Mouse (Mus musculus): Measurements from ENCODE around the gene Vamp3.

The Vamp3 gene

DNA sequence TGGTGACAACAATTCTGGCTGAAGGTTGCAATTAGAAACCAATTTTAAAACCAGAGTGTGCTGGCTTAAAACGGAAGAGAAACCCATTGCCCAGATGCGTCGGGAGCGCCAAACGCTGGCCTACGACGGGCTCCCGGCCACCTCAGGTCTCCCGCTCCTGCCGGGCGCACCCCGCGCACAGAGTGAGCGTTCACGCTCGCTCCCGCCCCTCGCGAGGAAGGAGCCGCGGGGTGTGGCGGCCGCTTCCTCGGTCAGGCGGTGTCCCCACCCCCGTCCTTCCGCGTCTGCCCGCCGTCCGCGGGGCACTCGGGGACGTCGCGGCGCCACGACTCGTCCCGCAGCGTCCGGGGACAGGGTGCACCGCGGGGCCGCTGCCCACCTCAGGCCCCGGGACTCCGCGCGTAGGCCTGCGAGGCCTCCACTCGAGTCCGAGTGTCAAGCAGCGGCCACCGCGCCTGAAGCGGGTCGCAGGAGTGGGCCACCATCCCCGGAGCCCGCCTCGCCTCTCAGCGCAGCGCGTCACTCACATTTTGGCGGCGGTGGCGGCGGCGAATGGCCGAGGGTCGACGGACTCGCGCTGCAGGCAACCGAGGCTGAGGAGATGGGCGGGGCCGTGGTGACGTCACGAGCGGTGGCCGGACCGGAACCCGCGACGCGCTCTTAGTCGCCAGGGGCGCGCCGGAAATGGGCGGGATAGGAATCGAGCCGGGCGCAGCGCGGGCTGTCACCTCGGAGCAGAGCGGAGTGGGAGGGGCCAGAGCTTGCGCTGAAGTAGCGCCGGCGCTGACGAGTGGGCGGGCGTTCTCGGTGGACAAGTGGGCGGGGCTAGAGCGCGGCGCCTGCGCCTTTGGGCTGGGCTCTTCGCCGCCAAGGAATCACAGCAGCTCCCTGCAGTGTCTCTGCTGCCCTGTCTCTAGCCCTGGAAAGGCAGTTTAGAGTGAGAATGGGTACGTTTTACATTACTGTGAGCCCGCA is at the start of gene Vamp3:
Gene Vamp3 (minus strand): TSS at position 617 of the 975 bp plus-strand sequence.
- peak; percentile 72 for DNase-seq (ENCODE audit: extremely low read depth, low read depth)

DNA sequence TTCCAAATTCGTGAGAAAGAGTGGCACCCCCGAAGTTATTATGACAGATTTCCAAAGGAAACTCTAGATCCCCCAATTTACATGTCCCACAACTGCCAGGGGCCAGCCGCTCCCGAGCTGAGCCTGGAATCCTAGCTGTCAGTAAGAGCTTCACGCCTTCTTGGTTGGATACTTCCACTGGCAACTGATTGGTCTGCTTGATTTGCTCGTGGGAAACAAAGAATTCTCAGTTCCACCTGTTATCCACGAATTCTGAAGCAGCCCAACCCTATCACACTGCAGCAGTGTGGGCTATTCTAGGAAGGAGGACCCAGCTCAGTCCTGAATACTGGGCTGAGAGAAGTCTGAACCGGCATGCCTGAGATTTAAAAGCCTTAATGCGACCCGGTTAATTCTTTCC is 48.7 kb upstream of the Vamp3 start:
- no peak for DNase-seq (ENCODE audit: extremely low read depth, low read depth)

DNA sequence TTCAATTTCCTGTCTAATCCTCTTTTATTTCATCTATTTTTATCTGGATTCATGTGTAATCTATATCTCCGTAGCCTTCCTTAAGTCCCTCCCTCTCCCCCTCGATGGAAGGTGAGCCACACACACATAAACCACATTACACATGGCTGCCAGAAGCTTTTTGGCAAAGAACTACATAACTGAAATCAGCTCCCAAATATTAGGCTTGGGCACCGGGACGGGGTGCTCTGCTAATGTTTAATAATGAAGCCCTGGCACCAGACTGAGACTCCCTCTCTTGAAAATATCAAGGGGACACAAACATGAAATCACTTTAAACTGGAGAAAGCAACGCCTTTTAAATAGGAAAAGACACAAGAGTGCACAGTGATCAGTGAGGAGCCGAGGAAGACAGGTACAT is 48.1 kb upstream of the Vamp3 start:
- no peak for DNase-seq (ENCODE audit: extremely low read depth, low read depth)

DNA sequence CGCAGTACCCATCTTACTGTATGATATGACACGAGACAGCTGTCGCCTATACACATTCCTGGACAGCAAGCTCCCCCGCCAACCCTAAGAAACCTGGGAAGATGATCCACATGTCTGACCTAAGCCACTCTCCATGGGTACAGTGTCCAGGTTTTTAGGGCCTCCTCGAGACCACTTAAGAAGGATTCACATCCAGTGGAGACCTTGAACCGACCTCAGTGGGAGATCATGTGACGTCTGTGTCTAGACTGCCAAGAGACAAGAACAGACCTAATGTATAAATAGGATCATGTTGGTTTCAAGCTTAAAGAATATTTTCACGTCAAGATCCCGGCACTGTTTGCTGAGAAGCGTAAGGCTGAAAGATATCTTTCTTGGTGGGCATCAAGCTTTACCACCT is 46.4 kb upstream of the Vamp3 start:
- DNase-seq (ENCODE audit: extremely low read depth, low read depth), result no peak

DNA sequence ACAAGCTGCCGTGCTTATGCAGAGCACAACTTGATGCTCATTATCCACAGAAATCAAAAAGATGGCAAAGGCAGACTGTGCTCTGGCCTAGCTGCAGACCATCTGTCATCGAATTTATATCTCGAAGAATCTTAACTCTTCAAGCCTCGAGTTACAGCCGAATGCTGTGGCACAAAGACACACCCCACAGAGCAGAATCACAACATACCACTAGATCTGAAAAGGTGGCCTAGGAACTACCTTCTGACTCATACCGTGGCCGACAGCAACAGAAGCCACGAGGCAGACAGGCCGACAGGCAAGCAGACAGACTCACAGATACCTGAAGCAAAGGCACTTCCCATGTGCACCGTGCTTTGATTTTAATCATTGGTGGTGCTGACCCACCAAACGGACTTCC is 45.9 kb upstream of the Vamp3 start:
- DNase-seq (ENCODE audit: extremely low read depth, low read depth), result no peak

- no peak for DNase-seq (ENCODE audit: extremely low read depth, low read depth)
These were observed 39.3 kb upstream of the Vamp3 start for GRCm38 (mm10) chr4:151097104-151097438.

DNA sequence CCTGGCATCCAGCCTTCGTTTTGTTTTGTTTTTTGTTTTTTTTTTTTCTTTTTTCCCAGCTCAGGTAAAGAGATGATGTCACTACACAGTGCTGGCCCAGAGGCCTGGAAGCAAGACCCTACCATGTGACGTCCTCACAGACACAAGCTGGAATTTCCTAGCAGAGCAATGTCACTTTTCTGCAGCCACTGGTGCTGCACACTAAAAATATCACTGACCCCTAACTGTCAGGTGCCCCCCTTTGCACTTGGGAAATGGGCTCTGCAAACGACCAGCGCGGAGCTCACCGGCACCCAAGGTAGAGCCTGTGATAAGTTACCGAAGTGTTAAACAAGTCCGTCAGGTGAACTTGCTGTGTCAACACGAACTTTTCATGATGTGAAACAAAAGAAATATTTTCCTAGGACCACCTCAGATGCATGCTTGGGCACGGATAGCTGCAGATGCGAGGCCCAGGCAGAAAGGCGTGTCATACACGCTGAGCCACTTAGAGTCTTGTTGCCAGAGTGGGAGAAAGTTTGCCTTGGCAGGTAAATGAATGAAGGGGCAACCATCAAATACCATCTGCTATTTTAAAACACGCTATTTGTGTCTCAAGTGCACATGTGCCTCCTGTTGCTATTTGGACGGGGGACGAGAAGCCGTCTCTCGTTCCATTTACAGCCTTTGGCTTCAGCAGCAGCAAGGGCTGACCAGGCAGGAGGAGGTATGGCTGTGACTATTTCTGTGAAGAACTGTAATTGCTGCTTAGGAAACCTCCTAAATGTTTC is 38.8 kb upstream of the Vamp3 start:
- DNase-seq (ENCODE audit: extremely low read depth, low read depth), result no peak

- DNase-seq (ENCODE audit: extremely low read depth, low read depth), result no peak
These were observed 37.4 kb upstream of the Vamp3 start for GRCm38 (mm10) chr4:151095207-151095606.

DNA sequence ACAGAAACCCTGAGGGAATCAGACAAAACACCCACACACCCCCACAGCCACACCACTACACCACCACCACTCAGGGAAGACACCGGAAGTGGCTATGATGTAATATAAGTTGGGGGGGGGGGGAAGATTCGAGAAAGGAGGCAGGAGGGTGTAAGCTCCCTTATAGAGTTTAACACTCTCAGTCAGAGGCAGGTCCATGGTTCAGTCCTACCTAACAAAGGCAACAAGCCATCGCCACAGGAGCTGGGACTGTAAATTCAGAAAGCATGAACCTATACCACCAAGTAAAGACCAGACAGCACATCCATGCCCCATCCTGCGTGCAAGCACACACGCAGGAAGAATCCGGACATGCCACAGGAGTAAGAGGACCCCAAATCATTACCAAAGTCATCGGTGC is 31.5 kb upstream of the Vamp3 start, which contains the start of gene Gm13090:
Gene Gm13090 (plus strand): TSS at position 301 of the 400 bp plus-strand sequence.
- DNase-seq (ENCODE audit: extremely low read depth, low read depth), result no peak

GRCm38 (mm10) chr4:151088819-151089218 is 31.1 kb upstream of the Vamp3 start:
- no peak for DNase-seq (ENCODE audit: extremely low read depth, low read depth)

GRCm38 (mm10) chr4:151087358-151087757 is 29.6 kb upstream of the Vamp3 start:
- no peak for DNase-seq (ENCODE audit: extremely low read depth, low read depth)

DNA sequence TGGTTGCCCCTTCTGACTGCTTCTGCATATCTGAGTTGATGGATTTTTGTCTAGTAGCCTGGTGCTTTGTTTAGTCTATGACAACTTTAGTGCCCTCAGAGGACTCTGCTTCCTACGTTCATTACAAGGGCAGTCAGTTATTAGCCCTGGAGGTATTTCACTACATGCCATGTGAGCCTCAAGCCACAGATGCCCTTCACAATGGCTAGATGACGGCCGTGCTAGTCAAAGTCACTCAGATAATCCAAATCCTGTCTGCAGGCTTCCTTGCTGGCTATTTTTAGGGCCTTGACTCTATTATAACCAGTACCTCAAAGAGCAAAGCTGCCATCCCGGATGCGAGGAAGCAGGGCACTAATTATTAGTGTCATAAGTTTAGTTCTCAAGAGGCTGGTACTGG is 25.3 kb upstream of the Vamp3 start:
- DNase-seq (ENCODE audit: extremely low read depth, low read depth), result no peak

DNA sequence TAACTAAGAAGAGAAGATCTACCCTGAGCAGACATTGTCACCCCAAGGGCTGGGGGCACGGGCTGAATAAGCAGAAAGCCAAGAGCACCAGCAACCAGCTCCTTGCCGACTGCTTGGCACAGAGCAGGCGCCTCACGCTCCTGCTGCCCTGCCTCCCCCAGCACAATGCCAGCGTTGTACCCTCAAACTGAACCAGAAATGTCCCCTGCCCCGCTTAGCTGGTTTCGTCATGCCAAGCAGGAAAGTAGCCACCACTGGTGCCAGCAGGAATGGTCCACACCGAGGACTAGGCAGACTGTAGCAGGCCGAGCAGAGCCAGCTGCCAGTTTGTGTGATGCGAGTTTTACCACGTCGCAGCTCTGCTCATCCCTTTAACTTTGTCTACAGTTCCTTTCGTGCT is 24.2 kb upstream of the Vamp3 start:
- DNase-seq (ENCODE audit: extremely low read depth, low read depth), result no peak

GRCm38 (mm10) chr4:151081355-151081754 is 23.6 kb upstream of the Vamp3 start:
- DNase-seq (ENCODE audit: extremely low read depth, low read depth), result no peak

DNA sequence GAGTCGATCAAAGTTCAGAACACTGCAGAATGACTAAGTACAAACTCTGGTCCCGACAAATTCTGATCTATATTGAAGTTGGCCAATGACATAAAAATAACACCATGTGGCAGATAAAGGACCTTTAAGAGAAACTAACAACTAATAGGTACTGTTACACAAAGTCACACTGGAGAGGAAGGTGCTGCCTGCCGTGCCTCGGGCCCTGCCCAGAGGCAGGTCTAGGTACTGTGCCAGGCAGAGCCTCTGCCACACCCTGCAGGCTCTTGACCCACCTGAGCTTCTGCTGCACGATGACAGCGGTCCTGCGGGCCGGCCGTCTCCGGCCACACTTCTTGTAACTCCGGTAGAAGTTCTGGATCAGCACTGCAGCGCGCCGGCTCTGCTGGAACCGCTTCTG is 17.1 kb upstream of the Vamp3 start:
- DNase-seq (ENCODE audit: extremely low read depth, low read depth), result no peak

DNA sequence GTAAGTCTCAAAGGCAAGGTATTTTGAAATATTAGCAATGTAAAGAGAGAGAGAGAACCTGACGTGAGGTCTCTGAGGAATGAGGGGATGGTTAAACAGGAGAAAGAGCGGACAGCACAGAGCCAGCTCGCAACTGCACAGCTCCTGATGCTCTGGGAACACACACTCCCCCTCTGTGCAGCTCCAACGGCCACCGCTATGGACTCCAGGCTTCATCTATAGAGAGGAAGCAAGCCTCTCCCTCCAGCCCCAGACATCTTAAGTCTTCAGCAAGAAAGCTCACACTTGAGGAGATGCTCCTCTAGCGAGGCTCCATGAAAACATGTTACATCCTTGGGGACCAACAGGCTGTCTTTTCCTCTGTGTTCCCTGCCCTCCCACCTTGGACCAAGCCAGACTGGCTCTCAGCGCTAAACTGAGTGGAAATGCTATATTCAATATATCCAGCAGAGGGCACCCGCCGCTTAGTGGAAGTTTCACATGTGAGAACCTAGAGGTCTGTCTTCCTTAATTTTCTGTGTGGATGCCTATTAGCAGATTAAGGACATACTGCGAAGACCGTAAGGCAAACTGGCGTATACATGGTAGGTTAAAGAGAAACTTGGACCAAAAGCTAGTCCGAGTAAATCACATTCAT is 15.5 kb upstream of the Vamp3 start:
- no peak for DNase-seq (ENCODE audit: extremely low read depth, low read depth)

DNA sequence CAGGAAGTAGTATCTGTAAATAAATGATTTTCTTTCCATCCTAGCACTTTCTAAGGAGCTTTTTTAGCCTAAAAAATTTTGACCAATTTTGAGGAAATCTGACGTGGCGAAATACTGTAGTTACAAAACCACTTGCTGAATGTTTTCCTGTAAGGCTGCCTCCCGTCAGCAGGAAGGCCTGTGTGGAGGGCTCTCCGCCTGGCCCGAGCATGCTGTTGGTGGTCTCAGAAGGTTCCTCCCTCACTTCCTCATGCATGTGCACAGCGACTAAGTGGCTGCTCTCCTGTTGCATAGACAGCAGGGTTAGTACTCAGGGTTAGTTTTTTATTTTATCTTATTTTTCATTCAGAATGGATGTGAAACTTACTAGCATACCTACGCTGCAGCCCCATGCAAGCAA is 13.2 kb upstream of the Vamp3 start:
- no peak for DNase-seq (ENCODE audit: extremely low read depth, low read depth)

DNA sequence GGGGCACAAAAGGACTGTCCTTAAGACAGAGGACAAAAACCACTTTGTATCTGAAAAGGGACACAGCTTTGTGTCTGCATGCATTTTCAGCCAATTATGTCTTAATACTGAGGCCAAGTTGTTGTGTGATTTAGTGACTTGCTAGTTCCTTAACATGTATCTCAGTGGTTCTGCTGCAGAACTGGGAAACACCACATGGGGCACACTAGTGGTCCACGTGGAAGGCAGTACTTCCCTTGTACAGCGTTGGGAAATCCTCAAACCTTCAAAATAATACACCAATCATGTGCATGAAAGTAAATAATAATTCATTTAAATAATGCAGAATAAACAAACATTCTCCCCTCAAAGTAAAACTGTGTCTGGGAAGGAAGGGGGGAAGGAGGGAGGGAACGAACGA is 11.0 kb upstream of the Vamp3 start:
- DNase-seq (ENCODE audit: extremely low read depth, low read depth), result no peak

DNA sequence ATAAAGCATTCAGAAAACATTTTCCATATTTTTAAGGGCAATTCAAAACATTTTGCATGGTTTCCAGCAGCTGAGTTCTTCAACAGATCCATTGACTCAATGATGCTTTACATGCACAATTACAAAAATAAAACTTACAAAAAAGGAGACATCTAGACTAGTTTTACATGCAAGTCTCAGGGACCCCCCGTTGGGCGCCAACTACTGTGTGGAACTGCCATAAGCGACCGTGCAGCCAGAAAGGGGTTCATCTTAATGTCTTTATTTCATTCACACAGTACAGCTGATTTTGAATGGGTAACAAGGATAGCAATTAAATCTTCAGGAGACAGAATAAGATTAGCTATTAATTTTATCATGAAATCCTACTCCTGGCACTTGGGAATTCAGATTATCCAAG is 1.8 kb upstream of the Vamp3 start:
- no peak for DNase-seq (ENCODE audit: extremely low read depth, low read depth)

DNA sequence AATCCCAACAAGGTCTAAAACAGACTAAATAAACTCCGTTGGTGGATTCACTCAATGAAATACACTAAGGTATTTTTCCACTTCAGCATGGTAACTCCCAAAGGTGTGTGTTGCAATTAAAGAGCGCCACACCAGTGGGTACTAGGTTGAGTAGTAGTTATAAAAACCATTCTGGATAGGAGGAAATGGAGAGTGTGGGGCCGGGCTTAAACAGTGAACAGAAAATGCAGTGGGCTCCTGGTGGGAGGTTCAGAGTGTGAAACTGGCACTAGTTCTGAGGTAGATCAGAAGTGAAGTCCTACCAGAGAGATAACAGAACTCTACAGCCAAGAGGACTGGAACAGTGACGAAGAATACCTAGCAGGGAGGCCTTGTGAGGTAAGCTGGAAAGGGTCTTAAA is 871 bp upstream of the Vamp3 start:
- no peak for DNase-seq (ENCODE audit: extremely low read depth, low read depth)

DNA sequence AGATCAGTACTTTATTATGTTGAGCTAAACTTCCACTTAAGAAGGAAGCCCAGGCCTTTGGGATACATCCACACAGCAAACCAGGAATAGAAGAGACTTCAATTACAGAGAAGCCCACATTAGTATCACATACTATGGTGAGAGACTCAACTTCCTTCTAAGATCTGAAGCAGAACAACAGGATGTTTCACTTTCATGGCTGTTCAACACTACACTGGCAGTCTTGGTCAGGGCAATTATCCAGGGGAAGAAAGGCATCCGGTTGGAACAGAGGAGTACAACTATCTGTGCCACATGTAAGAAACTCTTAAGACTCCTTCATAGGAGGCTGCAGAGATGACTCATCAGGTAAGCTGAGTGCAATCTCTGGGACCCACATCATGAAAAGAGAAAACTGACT is 6.6 kb downstream of the Vamp3 start:
- DNase-seq (ENCODE audit: extremely low read depth, low read depth), result no peak

DNA sequence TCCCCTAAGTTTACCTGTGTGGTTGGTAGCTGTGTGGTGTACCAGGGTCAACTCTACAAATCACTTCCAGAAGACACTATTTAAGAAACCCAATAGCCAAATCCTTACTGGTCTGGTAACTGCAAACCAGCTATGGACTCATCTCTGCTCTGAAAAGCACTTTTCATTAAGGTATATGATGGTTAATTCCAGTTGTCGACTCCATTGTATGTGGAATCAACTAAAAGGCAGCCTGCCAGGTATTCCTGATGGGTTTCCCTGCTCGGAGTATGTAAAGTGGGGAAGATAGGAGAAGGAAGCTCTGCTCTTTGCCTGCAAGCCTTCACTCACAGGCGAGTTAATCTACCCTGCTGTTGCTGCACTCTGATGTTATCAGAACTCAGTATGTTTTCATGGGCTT is 11.2 kb downstream of the Vamp3 start:
- no peak for DNase-seq (ENCODE audit: extremely low read depth, low read depth)

Measured in MEL-GATA-1-ER (cell line).